Mouse (Mus musculus) left cerebral cortex, postnatal 25 days (tissue): ENCODE data around the gene Tdrd6. TPM values are rescaled to one million over a fixed set of nuclear protein-coding genes. Genes with fewer than 3 reads are reported as not detected.

ENCODE experiments used
- DNase-seq, 2 experiments: peaks; one replicate each; pipeline ENCODE4 v3.0.0; 2022; ENCODE audit warnings: low spot score in 2 of 2, mixed read lengths in 1 of 2
- intact Hi-C: fragments of 180-260 bp; cut with DNase I; formaldehyde crosslinking; loops from one replicate; pipeline ENCODE4 v1.15.1; 2025
- total RNA-seq, 2 experiments: library from RNA; stranded (reverse); gene quantifications; 2 replicates each; pipeline ENCODE4 v1.2.3; 2021

Gene Tdrd6
- total RNA-seq, result under 1 TPM; 0.25 to 0.50 TPM

DNA sequence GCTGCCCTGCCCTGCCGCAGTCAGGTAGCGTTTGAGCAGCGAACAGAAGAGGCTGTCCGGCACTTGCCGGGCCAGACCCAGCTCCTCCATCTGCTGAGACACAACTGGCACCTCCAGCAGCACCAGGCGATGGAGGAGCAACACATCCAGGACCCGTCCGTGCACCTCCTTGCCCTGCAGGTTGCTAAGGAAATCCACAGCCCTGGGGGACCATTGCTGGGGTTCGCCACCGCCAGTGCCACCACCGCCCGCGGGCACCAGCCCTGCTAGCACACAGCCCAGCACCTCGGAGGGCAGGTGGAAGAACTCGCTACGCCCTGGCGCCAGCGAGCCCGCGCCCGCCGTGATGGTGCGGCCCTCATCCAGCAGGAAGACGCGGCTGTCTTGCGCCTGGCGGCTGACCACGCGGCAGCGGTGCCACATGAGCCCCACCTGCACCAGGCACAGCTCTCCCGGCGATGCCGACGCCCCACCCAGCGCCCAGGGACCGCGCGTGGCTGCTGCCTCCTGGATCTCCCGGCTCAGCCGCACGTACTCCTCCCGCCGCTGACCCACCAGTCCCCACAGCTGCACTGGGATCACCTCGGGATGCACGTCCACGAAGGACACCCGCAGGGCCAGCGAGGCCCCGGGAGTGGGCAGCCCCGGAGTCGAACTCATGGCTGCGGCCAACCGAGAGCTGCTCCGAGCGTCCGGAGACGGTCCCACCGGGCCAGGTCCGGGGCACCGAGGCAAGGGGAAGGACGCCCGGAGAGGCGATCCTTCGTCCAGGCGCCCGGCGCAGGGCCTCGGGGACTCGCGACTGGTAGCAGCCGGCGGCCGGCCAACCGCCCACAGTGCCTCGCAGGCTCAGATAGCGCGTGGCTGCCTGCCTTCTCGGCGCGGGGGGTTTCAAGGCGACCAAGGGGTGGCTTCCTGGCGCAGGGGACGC, at the start of gene Tdrd6:
Tdrd6 (minus strand) TSS at position 804 of the 931 bp plus-strand sequence.
- intact Hi-C loops, result no loop called here
- no peak for DNase-seq

DNA sequence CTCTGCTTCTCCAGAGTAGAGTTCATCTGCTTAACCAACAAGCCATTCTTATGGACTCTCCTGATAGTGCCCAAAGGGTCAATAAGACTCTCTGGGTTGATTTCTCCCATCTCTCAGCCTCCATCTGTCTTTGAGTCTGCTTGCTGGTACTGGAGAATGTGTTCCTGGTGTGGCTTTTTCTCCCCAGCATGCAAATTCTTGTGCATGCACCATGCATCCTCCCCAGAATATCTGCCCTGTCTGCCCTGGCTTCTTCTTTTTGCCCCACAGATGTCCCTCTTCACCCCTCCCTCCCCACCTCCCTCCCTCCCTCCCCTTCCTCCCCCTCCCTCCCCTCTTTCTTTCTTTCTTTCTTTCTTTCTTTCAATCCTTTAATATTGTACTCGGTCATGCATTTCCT, 47.2 kb upstream of the Tdrd6 start:
- no peak for DNase-seq
- intact Hi-C loops, result no loop called here

DNA sequence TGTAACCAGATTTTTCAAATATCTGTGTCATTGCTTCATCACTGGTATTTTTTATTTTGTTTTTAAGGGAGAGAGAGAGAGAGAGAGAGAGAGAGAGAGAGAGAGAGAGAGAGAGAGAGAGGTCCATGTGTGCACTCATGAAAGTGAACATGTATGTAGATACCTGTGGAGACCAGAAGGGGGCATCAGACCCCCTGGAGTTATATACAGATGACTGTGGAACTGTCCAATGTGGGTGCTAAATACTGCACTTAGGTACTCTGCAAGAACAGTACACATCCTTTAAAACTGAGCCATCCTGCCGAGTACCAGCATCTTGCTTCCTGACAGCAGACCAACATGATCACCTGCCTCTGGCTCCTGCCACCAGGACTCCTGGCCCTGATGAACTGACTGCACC, 46.1 kb upstream of the Tdrd6 start:
- DNase-seq, result no peak
- intact Hi-C loops, result no loop called here

DNA sequence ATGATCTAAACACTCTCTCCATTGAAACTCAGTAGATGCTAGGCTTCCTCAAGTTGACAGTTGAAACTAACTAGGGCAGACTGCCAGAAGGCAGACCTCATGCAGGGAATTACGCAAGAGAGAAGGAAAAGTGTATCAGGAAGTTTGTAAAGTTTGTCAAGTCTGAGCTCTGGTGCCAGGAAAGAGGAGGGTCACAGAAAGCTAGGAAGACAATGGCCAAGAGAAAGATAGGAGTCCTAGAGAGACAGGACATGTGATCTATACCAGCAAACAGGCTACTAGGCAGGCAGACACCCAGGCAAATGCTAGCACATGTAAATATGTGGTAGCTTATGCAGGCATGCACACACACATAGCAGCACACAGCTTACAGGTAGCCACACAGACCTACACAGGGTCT, 45.1 kb upstream of the Tdrd6 start:
- intact Hi-C loops, result no loop called here
- DNase-seq, result no peak

DNA sequence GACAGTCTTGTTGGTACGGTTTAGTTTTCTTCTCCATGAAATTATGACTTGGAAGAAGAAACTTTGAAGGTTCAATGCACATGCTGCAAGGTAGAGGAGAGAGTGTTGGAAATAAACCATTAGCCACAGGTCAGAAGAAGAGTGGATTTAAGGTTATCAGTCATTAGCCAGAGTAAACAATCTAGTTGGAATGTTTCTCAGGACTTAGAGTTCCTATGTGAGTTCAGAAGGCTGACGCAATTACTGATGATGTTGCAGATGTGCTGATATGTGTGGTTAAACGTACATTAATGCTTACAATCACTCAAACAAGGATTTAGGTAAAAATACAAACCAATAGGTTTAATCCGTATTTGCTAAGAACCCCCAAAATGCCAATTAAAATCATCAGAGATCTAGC, 41.8 kb upstream of the Tdrd6 start:
- no peak for DNase-seq
- intact Hi-C loops, result no loop called here

DNA sequence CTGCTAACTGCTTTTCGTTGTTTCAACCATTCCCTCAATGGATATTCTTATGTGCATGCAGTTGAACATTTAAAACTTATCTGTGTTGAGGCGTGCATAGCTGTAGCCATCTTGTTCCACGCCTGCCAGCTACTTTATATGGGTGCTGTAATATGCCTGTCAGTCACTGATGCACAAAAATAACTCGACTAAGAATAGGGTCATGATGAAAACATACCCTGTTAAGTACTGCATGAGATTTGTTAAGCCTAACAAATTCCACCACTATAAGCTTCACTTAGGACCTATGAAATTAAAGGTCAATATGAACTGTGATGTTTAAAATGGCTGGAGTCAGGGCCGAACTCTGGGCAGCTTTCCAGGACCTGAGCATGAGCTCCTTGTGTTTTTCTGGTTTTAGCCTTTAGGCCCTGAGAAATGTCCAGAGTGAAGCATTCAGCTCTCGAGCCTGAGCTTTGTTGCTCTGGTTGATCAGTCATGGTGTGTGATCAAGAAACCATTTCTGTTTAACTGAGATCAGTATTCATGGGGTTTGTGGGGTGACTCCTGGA, 39.1 kb upstream of the Tdrd6 start:
- intact Hi-C loops, result no loop called here
- DNase-seq, result no peak

DNA sequence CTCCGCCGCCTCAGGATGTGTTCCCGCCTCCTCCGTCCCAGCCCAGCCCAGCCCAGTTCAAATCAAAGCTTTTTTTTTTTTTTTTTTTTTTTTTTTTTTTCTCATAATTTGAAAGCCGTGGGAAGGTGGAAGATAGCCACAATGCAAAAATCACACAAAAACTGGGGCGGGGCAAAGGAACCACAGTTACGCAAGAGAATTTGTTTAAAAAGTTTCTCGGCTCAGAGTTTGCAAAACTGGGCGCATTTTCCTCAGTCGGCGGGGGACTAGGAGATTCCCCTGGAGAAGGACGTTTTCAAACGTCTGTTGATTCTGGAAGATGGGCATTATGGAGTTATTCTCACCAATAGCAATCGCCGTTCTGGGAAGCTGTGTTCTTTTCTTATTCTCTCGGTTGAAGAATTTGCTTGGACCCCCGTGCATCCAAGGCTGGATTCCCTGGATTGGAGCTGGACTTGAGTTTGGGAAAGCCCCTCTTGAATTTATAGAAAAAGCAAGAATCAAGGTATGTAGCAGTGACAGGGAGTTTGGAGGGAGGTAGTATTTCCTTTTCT, 37.3 kb upstream of the Tdrd6 start, which contains the start of gene Cyp39a1:
Cyp39a1 (plus strand) TSS at position 136 of the 554 bp plus-strand sequence.
- intact Hi-C loops, result no loop called here
- no peak for DNase-seq

DNA sequence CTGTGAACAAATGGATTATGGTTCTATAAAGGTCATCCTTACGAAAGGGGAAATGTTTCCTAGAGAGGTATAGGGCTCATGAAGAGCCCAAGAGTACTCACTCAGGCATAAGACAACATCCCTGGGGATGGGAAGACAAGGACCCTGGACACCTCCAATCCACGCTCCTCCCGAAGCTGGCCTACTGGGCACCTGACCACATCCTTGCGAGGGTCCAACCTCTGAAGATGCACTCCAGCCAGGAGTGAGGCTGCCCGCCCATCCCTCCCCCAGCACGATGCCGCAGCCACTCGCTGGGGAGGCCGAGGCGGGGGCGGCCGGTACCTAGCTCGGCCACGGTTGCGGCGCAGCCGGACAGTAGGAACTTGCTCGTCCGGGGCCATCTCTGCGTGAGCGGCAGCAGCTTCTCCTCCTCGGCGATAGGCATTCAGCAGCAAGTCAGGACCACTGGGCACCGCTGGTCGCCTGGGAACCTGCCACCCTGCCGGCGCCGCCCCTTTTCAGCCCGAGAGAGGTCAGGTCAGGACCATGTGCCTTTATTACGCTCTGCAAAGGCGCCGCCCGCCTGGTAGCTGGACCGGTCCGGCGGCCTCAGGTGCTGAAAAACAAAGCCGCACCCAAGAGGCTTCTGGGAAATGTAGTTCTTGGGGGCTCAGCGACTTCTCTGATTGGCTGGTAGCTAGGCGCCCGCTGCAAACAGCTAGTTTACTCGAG, 36.6 kb upstream of the Tdrd6 start, which contains the start of gene Slc25a27:
Slc25a27 (minus strand) TSS at position 639 of the 714 bp plus-strand sequence.
- DNase-seq, result peak; percentile 88 to 95
- intact Hi-C loops, result no loop called here

DNA sequence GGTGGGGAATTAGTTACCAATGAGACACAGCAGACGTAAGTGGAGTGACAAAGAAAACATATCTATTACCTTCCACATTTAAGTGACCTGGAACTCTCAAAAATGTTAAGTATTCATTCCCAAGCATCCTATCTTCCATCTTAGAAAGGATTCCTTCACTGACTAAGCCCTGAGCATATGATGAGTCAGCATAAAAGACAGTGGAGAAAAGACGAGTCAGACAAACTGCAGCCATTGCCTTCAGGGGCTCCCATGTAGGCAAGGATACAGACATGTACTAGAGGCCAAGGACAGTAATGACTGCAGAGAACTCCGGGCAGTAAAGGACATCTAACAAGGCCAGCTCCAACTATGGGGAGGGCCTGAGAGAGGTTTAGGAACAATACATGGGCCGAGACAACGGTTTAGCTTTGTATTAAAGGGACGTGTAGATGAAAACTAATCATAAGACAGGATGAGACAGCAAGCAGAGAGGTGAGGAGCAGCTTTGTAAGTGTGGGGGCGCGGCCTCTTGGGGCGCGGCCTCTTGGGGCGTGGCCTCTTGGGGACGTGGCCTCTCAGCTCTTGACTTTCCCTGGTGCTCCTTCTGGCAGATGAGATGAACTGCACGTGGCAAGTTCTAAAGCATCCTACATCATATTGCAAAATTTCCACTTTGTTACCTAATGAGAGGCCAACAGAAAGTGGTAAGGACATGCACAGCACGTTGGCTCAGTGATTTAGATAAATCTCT, 21.4 kb upstream of the Tdrd6 start:
- intact Hi-C loops, result no loop called here
- no peak for DNase-seq

DNA sequence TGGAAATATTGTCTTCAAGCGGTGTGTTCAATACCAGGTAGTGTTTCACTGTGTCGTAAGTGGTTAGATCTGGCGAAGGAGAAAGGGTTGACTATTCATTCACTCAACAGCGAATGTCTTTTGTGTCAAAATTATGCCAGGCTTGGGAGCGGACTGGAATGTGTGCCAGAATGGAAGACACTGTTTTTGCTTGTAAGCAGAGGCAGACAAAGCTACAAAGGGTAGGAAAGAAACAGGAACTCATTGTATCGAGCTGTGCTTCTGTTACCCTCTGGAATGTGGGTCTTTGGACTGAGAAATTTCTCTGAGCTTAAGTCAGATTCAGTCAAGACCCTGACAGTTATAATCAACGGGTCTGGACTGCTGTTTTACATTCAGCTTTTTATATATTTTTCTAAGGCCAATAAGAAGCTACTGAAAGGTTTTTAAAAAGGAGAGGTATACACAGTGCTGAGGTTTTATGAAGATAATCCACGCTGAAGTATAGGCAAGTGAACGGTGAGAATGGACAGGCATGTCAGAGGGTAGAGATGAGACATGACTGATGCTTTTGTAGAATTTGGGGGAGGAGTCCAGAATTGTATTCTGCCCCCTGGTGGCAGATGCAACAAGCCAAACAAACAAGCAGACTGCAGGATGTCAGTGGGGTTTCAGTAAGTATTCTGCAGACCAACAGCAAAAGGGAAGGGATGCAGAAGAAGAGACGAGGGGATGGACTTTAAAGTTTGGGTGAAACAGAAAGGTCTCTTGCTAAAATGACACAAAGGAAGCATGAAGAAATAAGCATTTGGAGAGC, 19.7 kb upstream of the Tdrd6 start:
- no peak for DNase-seq
- intact Hi-C loops, result no loop called here

DNA sequence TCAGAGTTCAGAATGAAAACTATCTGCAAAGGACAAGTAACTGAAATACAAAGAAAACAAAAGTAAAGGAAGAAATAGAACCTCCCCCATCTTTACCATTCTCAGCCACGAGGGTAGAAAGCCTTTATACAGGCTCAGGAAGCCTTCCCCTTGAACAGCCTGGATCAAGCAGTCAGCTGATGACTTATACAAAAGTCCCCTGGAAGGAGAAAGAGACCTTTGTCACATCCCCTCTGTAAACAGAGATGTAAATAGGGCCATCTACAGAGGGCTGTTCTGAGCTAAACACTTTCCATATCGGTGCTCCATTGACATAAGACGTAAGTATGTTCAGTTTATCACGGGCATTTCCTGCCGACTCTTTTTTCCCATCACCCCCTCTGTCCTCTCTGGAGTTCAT, 16.8 kb upstream of the Tdrd6 start:
- no peak for DNase-seq
- intact Hi-C loops, result no loop called here

DNA sequence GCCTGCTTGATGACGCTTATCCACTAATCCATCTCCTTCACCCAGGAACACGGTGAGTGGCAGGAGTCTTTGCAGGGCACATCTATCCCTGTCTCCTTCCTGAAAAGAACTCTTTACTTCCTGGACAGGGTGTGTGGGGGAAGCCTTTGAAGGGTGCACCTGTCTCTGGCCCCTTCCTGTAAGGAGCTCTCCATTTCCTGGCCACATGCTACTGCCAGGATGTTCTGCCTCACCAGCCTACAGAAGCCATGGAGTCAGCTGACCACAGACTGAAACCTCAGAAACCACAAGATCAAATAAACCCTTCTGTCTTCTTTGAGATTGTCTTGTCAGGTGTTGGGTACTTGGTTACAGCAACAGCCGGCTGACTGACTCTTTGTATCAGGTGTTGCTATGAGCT, 15.0 kb upstream of the Tdrd6 start:
- intact Hi-C loops, result no loop called here

DNA sequence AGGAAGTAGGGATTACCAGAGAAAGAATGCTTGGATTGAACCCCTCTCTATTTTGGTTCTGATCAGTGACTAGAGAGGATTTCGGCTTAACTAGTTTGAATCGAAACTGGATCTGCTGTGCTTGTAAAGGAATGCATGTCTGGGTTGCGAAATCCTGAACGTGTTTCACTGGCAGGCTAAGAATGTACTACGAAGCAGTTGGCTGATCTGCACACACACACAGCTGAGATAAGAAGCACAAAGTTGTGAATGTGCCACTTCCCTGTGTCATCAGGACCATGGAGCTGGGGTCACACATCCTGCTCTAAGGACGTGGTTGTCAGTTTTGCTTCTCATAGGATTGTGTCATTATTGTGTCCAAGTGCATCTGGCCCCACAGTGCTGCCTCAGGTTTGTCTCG, 14.3 kb upstream of the Tdrd6 start:
- intact Hi-C loops, result no loop called here
- DNase-seq, result no peak

More for the DNA sequence above, 15.0 kb upstream of the Tdrd6 start:
- no peak for DNase-seq

DNA sequence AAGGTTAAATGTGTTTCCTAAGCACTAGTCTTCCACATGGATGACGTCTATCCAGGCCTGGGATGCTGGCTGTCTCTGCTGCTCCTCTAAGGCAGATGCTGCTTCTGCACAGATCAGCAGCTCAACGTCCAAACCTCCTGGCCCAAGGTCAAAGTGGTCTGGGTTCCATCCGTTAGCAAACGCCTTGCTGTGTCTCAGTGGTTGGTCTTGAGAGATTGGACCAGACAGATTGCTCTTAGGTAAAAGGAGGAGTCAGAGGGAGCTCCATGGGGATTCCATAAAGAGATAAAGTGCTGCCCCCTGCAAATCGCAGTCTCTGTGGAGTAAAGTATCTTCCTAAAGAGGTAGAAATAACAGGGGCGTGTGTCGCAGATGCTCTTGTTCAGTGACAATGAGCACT, 13.1 kb upstream of the Tdrd6 start:
- no peak for DNase-seq
- intact Hi-C loops, result no loop called here

DNA sequence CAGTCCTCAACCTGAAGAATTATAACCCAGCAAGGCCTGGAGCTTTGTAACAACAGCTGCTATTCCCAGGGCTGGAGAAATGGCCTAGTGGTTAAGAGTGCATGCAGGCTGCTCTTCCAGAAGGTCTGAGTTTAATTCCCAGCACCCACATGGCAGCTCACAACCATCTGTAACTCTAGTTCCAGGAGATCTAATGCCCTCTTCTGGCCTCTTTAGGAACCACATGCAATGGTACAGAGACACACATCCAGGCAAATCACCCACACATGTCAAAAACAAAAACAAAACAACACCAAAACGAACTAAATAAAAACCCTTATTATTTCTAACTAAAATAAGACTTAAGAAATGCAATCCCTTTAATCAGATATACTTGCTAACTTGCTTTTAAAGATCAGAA, 10.7 kb upstream of the Tdrd6 start:
- DNase-seq, result no peak
- intact Hi-C loops, result no loop called here

DNA sequence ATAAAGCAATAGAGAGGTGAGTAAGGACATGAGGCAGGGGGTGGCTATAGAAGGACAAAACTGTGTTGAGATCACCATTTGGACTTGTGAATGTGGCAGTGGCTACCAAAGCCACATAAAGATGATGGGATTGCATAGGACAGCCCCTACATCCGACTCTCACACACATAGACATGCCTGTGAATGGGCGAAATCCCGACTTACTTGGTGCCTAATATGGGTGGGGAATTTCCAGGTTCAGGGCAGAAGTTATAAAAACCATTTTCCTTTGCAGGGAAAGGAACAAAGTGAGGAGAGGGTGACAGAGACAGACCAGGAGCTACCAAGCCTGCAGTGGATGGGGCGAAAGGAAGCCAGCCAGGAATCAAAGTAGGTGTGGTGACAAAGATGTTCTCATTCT, 7.0 kb upstream of the Tdrd6 start:
- intact Hi-C loops, result no loop called here
- DNase-seq, result no peak

DNA sequence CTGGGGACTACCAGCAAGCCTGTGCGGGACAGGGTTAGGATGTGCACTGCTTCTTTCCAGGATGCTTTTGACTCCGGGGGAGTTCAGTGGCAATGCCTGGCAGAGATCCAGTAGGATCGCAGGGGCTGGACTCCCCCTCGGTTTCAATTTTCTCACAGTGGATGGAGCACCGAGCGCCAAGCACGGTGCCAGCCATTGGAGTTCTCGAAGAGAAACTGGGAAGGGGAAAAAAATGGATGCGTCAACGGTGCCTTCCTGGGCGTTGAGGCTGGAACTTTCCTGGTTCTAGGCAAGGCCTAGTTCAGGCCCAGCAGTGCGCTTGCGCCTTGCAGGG, 295 bp upstream of the Tdrd6 start:
- intact Hi-C loops, result no loop called here
- no peak for DNase-seq

DNA sequence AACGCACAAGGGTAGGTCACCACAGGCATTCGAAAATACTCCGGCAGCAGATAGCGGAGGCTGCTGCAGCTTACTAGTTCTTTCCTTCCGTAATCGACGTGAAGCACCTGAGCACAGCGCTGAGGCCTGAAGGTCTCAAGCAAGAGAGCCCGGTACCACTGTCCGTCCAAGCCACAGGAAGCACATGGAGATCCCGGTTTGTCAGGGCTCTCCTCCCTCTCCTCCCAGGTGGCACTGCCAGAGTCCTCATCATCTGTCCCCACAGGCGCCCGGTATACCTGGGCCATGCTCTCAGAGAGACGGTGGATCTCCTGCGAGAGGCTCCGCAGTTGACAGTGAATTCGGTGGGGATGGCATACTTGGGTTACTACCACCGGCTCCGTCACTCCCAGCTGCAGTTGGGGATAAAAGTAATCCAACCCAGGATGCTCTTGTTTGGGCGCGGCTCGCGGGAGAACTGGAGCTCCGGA, 1.0 kb downstream of the Tdrd6 start:
- intact Hi-C loops, result no loop called here
- DNase-seq, result no peak

DNA sequence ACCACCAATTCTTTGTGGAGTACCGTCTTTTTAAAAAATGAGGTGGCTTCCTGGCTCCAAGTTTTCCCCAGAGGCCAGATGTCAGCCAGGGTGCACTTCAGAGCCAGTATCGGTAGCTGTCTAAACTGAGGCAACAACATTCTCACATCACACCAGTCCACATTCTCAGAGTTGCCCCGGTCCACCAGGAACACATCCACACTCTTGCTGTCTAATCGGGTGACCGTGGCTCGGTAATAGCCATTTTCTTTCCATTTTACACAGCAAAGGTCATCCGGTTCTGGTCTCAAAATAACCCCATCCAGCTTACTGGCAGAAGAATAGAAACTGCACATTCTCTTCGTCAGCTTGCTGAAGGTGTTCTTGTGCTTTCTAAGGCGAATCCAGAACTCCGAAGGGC, 1.9 kb downstream of the Tdrd6 start:
- intact Hi-C loops, result no loop called here
- DNase-seq, result no peak
